Mouse (Mus musculus) kidney, adult 2 months (tissue): Measurements from ENCODE around the gene Timm8a1. TPM values are rescaled to one million over a fixed set of nuclear protein-coding genes. Genes with fewer than 3 reads are reported as not detected.
"Not testable (repeated sequence)": the region's sequence is repeated elsewhere in the genome, so short reads cannot be mapped to it uniquely, and the experiment has no call there.

Experiments used
- DNase-seq: peaks from one replicate; pipeline ENCODE4 v3.0.0; 2021
- H3K27ac ChIP-seq: fragments of 200-500 bp; 2 replicates; pipeline ENCODE4 v1.5.1; 2012; ENCODE audit warnings: low read depth, low read length, control low read depth, inconsistent platforms; ENCODE audit not compliant: insufficient read depth
- H3K27me3 ChIP-seq: fragments of 200-500 bp; replicated peaks from 2 replicates; pipeline ENCODE4 v1.6.1; 2012; ENCODE audit warnings: mild to moderate bottlenecking, moderate library complexity, low read length, inconsistent platforms; ENCODE audit not compliant: control insufficient read depth, insufficient read depth
- H3K36me3 ChIP-seq: fragments of 200-500 bp; 2 replicates; pipeline ENCODE4 v1.6.1; 2012; ENCODE audit warnings: mild to moderate bottlenecking, moderate library complexity, low read length, inconsistent platforms; ENCODE audit not compliant: control insufficient read depth, insufficient read depth
- H3K4me1 ChIP-seq: fragments of 200-500 bp; 2 replicates; pipeline ENCODE4 v1.6.1; 2011; ENCODE audit warnings: low read length; ENCODE audit not compliant: control insufficient read depth, insufficient read depth
- H3K4me3 ChIP-seq: fragments of 200-500 bp; 2 replicates; pipeline ENCODE4 v1.5.1; 2011; ENCODE audit warnings: mild to moderate bottlenecking, low read depth, low read length, control low read depth; ENCODE audit not compliant: insufficient read depth
- CTCF ChIP-seq: fragments of 200-500 bp; conservative IDR thresholded peaks from 2 replicates; pipeline ENCODE4 v1.5.1; 2011; ENCODE audit warnings: low read depth, mild to moderate bottlenecking, control low read depth, low read length, moderate library complexity, mixed read lengths; ENCODE audit not compliant: insufficient read depth, insufficient read length
- POLR2A ChIP-seq: fragments of 200-500 bp; IDR thresholded peaks from one replicate; pipeline ENCODE4 v1.6.1; 2011; ENCODE audit warnings: low read depth, low read length, control low read depth
- WGBS: fragments of 180-500 bp; shearing (Covaris S2); methylation state at CpG from one replicate; pipeline ENCODE4 v1.1.7; 2018; 5-methylcytosine and 5-hydroxymethylcytosine counted together
- polyA plus RNA-seq: library from polyadenylated mRNA; depleted of rRNA; stranded (reverse); fragments of >200 nt; gene quantifications from 2 replicates; pipeline ENCODE4 v1.2.3, GENCODE M21; 2012

Timm8a1 gene
- polyA plus RNA-seq, 1 experiment, result 4.9 TPM

- no peak overlapping the region for H3K4me3 ChIP-seq
- H3K36me3 ChIP-seq, result no peaks in the 10 kb centered on the region
- H3K4me1 ChIP-seq, result no peaks in the 10 kb centered on the region
- no peak for TF ChIP-seq CTCF
- TF ChIP-seq POLR2A, result no peak
- 8% methylated on average over 5 of the region's 5 CpGs for WGBS
- DNase-seq, result peak; percentile 44
- no peaks in the 10 kb centered on the region for H3K27me3 ChIP-seq
- H3K27ac ChIP-seq, result no peak overlapping the region
These were observed 9.2 kb upstream of the Timm8a1 start for GRCm38 (mm10) chrX:134550903-134551302.

DNA sequence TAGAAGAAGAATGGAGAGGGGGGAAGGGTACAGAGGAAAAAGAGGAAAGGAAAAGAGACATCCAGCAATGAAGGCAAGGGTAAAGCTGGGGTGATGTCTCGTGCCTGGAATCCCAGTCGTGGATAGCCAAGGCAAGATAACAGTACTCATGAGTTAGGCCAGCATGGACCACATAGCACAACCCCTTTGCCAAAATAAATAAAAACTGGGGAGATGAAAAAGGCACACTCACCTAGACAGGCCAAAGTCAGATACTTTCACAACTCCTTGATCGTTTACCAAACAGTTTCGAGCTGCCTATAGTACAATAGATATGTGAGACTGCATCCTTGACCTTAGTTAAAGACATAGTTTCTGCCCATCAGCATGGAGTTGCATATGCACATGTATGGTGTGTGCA, 5.7 kb upstream of the Timm8a1 start:
- Histone ChIP-seq H3K27me3 (no peaks in the 10 kb centered on the region), H3K4me1 (no peaks in the 10 kb centered on the region), H3K27ac (no peak overlapping the region), H3K36me3 (no peaks in the 10 kb centered on the region), H3K4me3 (no peak overlapping the region)
- DNase-seq, result no peak
- no peak for TF ChIP-seq POLR2A
- no peak for TF ChIP-seq CTCF
- 86% methylated on average over 4 of the region's 4 CpGs for WGBS

- Histone ChIP-seq H3K36me3 (no peaks in the 10 kb centered on the region), H3K4me3 (peak overlapping the region; percentile 98; the same call in 1 of the 2 replicates), H3K4me1 (no peaks in the 10 kb centered on the region), H3K27me3 (no peaks in the 10 kb centered on the region), H3K27ac (no peak overlapping the region; the same call in 1 of the 2 replicates)
- no peak for DNase-seq
- WGBS, result 1% methylated on average over 6 of the region's 6 CpGs
- TF ChIP-seq POLR2A (no peak), CTCF (no peak)
These were observed 267 bp upstream of the Timm8a1 start for GRCm38 (mm10) chrX:134541955-134542308.

GRCm38 (mm10) chrX:134540414-134541135, 1.1 kb downstream of the Timm8a1 start:
- 4% methylated on average over 12 of the region's 12 CpGs for WGBS
- peak overlapping the region; percentile 98 for H3K4me3 ChIP-seq
- H3K36me3 ChIP-seq, result no peaks in the 10 kb centered on the region
- no peaks in the 10 kb centered on the region for H3K4me1 ChIP-seq
- H3K27me3 ChIP-seq, result no peaks in the 10 kb centered on the region
- H3K27ac ChIP-seq, result peak overlapping the region; percentile 71
- DNase-seq, result peak; percentile 43
- TF ChIP-seq POLR2A, result no peak
- no peak for TF ChIP-seq CTCF

GRCm38 (mm10) chrX:134539795-134540194, 1.9 kb downstream of the Timm8a1 start:
- not testable (repeated sequence) for H3K27me3 ChIP-seq, H3K4me1 ChIP-seq, H3K36me3 ChIP-seq, H3K4me3 ChIP-seq, DNase-seq, H3K27ac ChIP-seq
- WGBS, result 89% methylated on average over 10 of the region's 10 CpGs

GRCm38 (mm10) chrX:134533346-134533745, 8.3 kb downstream of the Timm8a1 start:
- H3K36me3 ChIP-seq, result no peaks in the 10 kb centered on the region
- no peak for TF ChIP-seq CTCF
- no peak for TF ChIP-seq POLR2A
- WGBS, result 83% methylated on average over 2 of the region's 2 CpGs
- H3K4me1 ChIP-seq, result no peaks in the 10 kb centered on the region
- H3K27me3 ChIP-seq, result no peaks in the 10 kb centered on the region
- no peak for DNase-seq
- no peak overlapping the region for H3K4me3 ChIP-seq
- no peak overlapping the region for H3K27ac ChIP-seq

GRCm38 (mm10) chrX:134525260-134525659, 16.4 kb downstream of the Timm8a1 start:
- WGBS, result 84% methylated on average over 4 of the region's 4 CpGs
- Histone ChIP-seq H3K27me3 (no peaks in the 10 kb centered on the region), H3K4me1 (no peaks in the 10 kb centered on the region), H3K36me3 (no peaks in the 10 kb centered on the region), H3K4me3 (no peak overlapping the region), H3K27ac (no peak overlapping the region)
- DNase-seq, result no peak
- TF ChIP-seq CTCF (no peak), POLR2A (no peak)
